Mouse (Mus musculus) kidney, adult 2 months (tissue): Measurements from ENCODE around the gene Noc3l.

Experiments
- CTCF ChIP-seq: fragments of 200-500 bp; conservative IDR thresholded peaks from 2 replicates; pipeline ENCODE4 v1.5.1; 2011; ENCODE audit warnings: low read depth, mild to moderate bottlenecking, control low read depth, low read length, moderate library complexity, mixed read lengths; ENCODE audit not compliant: insufficient read depth, insufficient read length
- POLR2A ChIP-seq: fragments of 200-500 bp; IDR thresholded peaks from one replicate; pipeline ENCODE4 v1.6.1; 2011; ENCODE audit warnings: low read depth, low read length, control low read depth

DNA sequence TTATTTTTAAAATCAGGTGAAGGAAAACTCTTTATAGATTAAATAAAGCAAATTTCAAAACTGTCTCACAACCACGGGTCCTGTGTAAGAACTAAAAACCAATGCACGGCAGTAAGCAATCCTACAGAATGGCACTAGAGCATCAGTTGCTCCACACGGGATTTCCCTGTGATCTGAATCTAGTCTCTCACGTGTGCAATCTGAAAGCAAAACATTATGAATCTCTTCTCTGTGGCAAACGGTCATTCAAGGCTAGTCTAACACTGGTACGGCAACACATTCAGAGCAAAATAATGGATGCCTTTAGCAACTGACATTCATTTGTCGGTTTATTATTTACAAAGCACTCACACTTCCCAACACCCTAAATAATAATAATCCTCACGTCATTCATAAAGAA lies 846 bp downstream of the Noc3l start:
- TF ChIP-seq POLR2A (no peak), CTCF (no peak)
